Mouse (Mus musculus): ENCODE measurements around the gene Vasp.

DNA sequence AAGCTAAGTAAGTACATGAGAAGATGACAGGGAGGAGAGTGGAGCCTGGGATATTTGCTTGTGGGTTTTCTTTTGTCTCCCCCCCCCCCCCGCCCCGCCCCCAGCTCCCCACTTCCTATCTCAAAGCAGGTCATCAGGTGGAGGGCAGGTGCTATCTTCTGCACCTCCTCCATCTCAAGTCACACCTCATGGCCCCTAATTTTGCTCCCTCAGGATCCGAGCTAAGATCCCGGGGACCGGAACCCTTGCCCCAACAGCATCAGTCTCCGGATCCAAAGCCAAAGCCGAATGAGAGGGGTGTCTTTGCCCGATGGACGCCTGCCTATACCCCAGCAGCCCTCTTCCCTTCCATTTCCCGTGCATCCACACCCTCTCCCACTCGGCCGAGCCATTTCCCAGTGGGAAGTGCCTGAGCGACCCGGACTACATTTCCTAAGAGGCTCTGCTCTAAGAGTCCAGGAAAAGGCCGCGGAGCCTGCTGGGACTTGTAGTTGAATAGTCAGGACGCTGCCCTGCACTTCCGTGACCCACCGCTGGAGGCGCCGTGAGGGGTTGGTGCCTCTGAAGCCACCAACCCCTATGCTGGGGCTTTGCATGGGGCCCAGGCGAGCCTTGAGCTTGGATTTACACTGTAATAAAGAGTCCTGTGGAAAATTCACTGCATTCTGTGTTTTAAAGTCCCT lies 24.0 kb upstream of the Vasp start:
- TF ChIP-seq GATA1 (IDR thresholded peaks at IDR 0.05; ENCODE audit: low read length) (no peak), TAL1 (IDR thresholded peaks at IDR 0.05; ENCODE audit: low read length) (no peak)

All from erythroblast, embryonic 14.5 days (primary cell).